Mouse (Mus musculus): ENCODE measurements around the gene Mecp2. TPM values are rescaled to one million over a fixed set of nuclear protein-coding genes. Genes with fewer than 3 reads are reported as not detected.
"Not testable (repeated sequence)": the region's sequence is repeated elsewhere in the genome, so short reads cannot be mapped to it uniquely, and the experiment has no call there.

The Mecp2 gene
- polyA plus RNA-seq (2014; fragmentation: Nextera tagmentation; extraction: Ambion mirVana): 10.5 and 11.8 TPM in 2 replicates

GRCm38 (mm10) chrX:74135263-74135662 lies at the start of gene Mecp2:
Gene Mecp2 (minus strand): TSS chrX:74135363.
- H3K4me1 ChIP-seq (replicated peaks; ENCODE audit: control insufficient read depth, insufficient read depth, low read length); H3K9me3 ChIP-seq (ENCODE audit: control insufficient read depth, low read length); ATAC-seq (replicated peaks; ENCODE audit: low FRiP score); H3K27ac ChIP-seq (ENCODE audit: low read depth, low read length); H3K27me3 ChIP-seq (replicated peaks; ENCODE audit: control insufficient read depth, insufficient read depth, low read length); DNase-seq (ENCODE audit: low spot score); H3K36me3 ChIP-seq (ENCODE audit: control insufficient read depth, insufficient read depth, low read length); H3K9ac ChIP-seq (ENCODE audit: low read depth, low read length); H3K4me2 ChIP-seq; H3K4me3 ChIP-seq (ENCODE audit: low read depth, low read length): not testable (repeated sequence)
- 33% methylated on average over 1 of the region's 1 CpGs for WGBS

GRCm38 (mm10) chrX:74176959-74177358 lies 41.8 kb upstream of the Mecp2 start, which contains the start of gene Tktl1:
Gene Tktl1 (plus strand): TSS chrX:74177259.
- Histone ChIP-seq H3K4me1 (replicated peaks; ENCODE audit: control insufficient read depth, insufficient read depth, low read length) (no peaks in the 10 kb centered on the region), H3K9ac (ENCODE audit: low read depth, low read length) (no peak within 1 kb of the TSS), H3K9me3 (ENCODE audit: control insufficient read depth, low read length) (no peaks in the 10 kb centered on the region), H3K4me3 (ENCODE audit: low read depth, low read length) (no peak within 1 kb of the TSS), H3K4me2 (no peak within 1 kb of the TSS), H3K27ac (ENCODE audit: low read depth, low read length) (no peak within 1 kb of the TSS), H3K27me3 (replicated peaks; ENCODE audit: control insufficient read depth, insufficient read depth, low read length) (no peaks in the 10 kb centered on the region), H3K36me3 (ENCODE audit: control insufficient read depth, insufficient read depth, low read length) (no peaks in the 10 kb centered on the region)
- DNase-seq (ENCODE audit: low spot score) (no peak), ATAC-seq (replicated peaks; ENCODE audit: low FRiP score) (no peak)
- WGBS: 85% methylated on average over 17 of the region's 17 CpGs

GRCm38 (mm10) chrX:74167738-74168137 lies 32.6 kb upstream of the Mecp2 start, which contains the start of gene Tex28:
Gene Tex28 (minus strand): TSS chrX:74167838.
- no peak within 1 kb of the TSS for H3K9ac ChIP-seq (ENCODE audit: low read depth, low read length)
- H3K9me3 ChIP-seq (ENCODE audit: control insufficient read depth, low read length): no peaks in the 10 kb centered on the region
- no peak within 1 kb of the TSS for H3K4me3 ChIP-seq (ENCODE audit: low read depth, low read length)
- H3K36me3 ChIP-seq (ENCODE audit: control insufficient read depth, insufficient read depth, low read length): no peaks in the 10 kb centered on the region
- H3K27ac ChIP-seq (ENCODE audit: low read depth, low read length): no peak within 1 kb of the TSS
- ATAC-seq (replicated peaks; ENCODE audit: low FRiP score) (no peak), DNase-seq (ENCODE audit: low spot score) (no peak)
- WGBS: 81% methylated on average over 1 of the region's 1 CpGs
- H3K4me2 ChIP-seq: no peak within 1 kb of the TSS
- H3K4me1 ChIP-seq (replicated peaks; ENCODE audit: control insufficient read depth, insufficient read depth, low read length): no peaks in the 10 kb centered on the region
- no peaks in the 10 kb centered on the region for H3K27me3 ChIP-seq (replicated peaks; ENCODE audit: control insufficient read depth, insufficient read depth, low read length)

- H3K27me3 ChIP-seq (replicated peaks; ENCODE audit: control insufficient read depth, insufficient read depth, low read length): peaks cover 10% of the 10 kb centered on the region
- ATAC-seq (replicated peaks; ENCODE audit: low FRiP score): no peak
- H3K9ac ChIP-seq (ENCODE audit: low read depth, low read length): no peak within 1 kb of the TSS
- no peak within 1 kb of the TSS for H3K27ac ChIP-seq (ENCODE audit: low read depth, low read length)
- H3K4me2 ChIP-seq: no peak within 1 kb of the TSS
- no peak for DNase-seq (ENCODE audit: low spot score)
- no peaks in the 10 kb centered on the region for H3K9me3 ChIP-seq (ENCODE audit: control insufficient read depth, low read length)
- H3K4me3 ChIP-seq (ENCODE audit: low read depth, low read length): no peak within 1 kb of the TSS
- H3K36me3 ChIP-seq (ENCODE audit: control insufficient read depth, insufficient read depth, low read length): no peaks in the 10 kb centered on the region
- no peaks in the 10 kb centered on the region for H3K4me1 ChIP-seq (replicated peaks; ENCODE audit: control insufficient read depth, insufficient read depth, low read length)
Measured at GRCm38 (mm10) chrX:74127164-74127563, 8.0 kb downstream of the Mecp2 start, which contains the start of gene Opn1mw. Gene Opn1mw (plus strand): TSS chrX:74127464.

GRCm38 (mm10) chrX:74124975-74125374 lies 10.2 kb downstream of the Mecp2 start:
- 34% methylated on average over 2 of the region's 2 CpGs for WGBS
- Histone ChIP-seq H3K27ac (ENCODE audit: low read depth, low read length) (no peak overlapping the region), H3K9ac (ENCODE audit: low read depth, low read length) (no peak overlapping the region), H3K4me3 (ENCODE audit: low read depth, low read length) (no peak overlapping the region), H3K36me3 (ENCODE audit: control insufficient read depth, insufficient read depth, low read length) (no peaks in the 10 kb centered on the region), H3K9me3 (ENCODE audit: control insufficient read depth, low read length) (no peaks in the 10 kb centered on the region), H3K4me2 (no peak overlapping the region), H3K27me3 (replicated peaks; ENCODE audit: control insufficient read depth, insufficient read depth, low read length) (peaks cover 6% of the 10 kb centered on the region), H3K4me1 (replicated peaks; ENCODE audit: control insufficient read depth, insufficient read depth, low read length) (no peaks in the 10 kb centered on the region)
- DNase-seq (ENCODE audit: low spot score): no peak
- no peak for ATAC-seq (replicated peaks; ENCODE audit: low FRiP score)

GRCm38 (mm10) chrX:74115511-74115910 lies 19.7 kb downstream of the Mecp2 start:
- Histone ChIP-seq H3K4me1 (replicated peaks; ENCODE audit: control insufficient read depth, insufficient read depth, low read length) (no peaks in the 10 kb centered on the region), H3K4me2 (peak overlapping the region; percentile 27), H3K9me3 (ENCODE audit: control insufficient read depth, low read length) (no peaks in the 10 kb centered on the region), H3K27ac (ENCODE audit: low read depth, low read length) (no peak overlapping the region), H3K9ac (ENCODE audit: low read depth, low read length) (no peak overlapping the region), H3K4me3 (ENCODE audit: low read depth, low read length) (peak overlapping the region; percentile 28; the same call in 1 of the 2 replicates), H3K36me3 (ENCODE audit: control insufficient read depth, insufficient read depth, low read length) (no peaks in the 10 kb centered on the region), H3K27me3 (replicated peaks; ENCODE audit: control insufficient read depth, insufficient read depth, low read length) (peaks cover 6% of the 10 kb centered on the region; the same call in 1 of the 2 replicates)
- 17% methylated on average over 10 of the region's 10 CpGs for WGBS
- ATAC-seq (replicated peaks; ENCODE audit: low FRiP score) (peak; percentile 77), DNase-seq (ENCODE audit: low spot score) (peak; percentile 42)

GRCm38 (mm10) chrX:74114036-74114435 lies 21.1 kb downstream of the Mecp2 start:
- Histone ChIP-seq H3K27ac (ENCODE audit: low read depth, low read length) (no peak overlapping the region), H3K27me3 (replicated peaks; ENCODE audit: control insufficient read depth, insufficient read depth, low read length) (peaks cover 3% of the 10 kb centered on the region; the same call in 1 of the 2 replicates), H3K4me2 (no peak overlapping the region), H3K9ac (ENCODE audit: low read depth, low read length) (no peak overlapping the region), H3K36me3 (ENCODE audit: control insufficient read depth, insufficient read depth, low read length) (no peaks in the 10 kb centered on the region), H3K4me3 (ENCODE audit: low read depth, low read length) (no peak overlapping the region), H3K9me3 (ENCODE audit: control insufficient read depth, low read length) (no peaks in the 10 kb centered on the region), H3K4me1 (replicated peaks; ENCODE audit: control insufficient read depth, insufficient read depth, low read length) (no peaks in the 10 kb centered on the region)
- DNase-seq (ENCODE audit: low spot score) (no peak), ATAC-seq (replicated peaks; ENCODE audit: low FRiP score) (no peak)

GRCm38 (mm10) chrX:74108747-74109146 lies 26.4 kb downstream of the Mecp2 start:
- 41% methylated on average over 3 of the region's 3 CpGs for WGBS

GRCm38 (mm10) chrX:74105916-74106315 lies 29.2 kb downstream of the Mecp2 start:
- Histone ChIP-seq H3K4me1 (replicated peaks; ENCODE audit: control insufficient read depth, insufficient read depth, low read length) (no peaks in the 10 kb centered on the region), H3K9ac (ENCODE audit: low read depth, low read length) (no peak overlapping the region), H3K4me2 (no peak overlapping the region), H3K27me3 (replicated peaks; ENCODE audit: control insufficient read depth, insufficient read depth, low read length) (peaks cover 2% of the 10 kb centered on the region; the same call in 1 of the 2 replicates), H3K36me3 (ENCODE audit: control insufficient read depth, insufficient read depth, low read length) (no peaks in the 10 kb centered on the region), H3K27ac (ENCODE audit: low read depth, low read length) (no peak overlapping the region), H3K4me3 (ENCODE audit: low read depth, low read length) (no peak overlapping the region), H3K9me3 (ENCODE audit: control insufficient read depth, low read length) (no peaks in the 10 kb centered on the region)
- ATAC-seq (replicated peaks; ENCODE audit: low FRiP score) (no peak), DNase-seq (ENCODE audit: low spot score) (no peak)
- 40% methylated on average over 2 of the region's 2 CpGs for WGBS

More at GRCm38 (mm10) chrX:74108747-74109146, 26.4 kb downstream of the Mecp2 start:
- no peak overlapping the region for H3K27ac ChIP-seq (ENCODE audit: low read depth, low read length)
- no peak overlapping the region for H3K9ac ChIP-seq (ENCODE audit: low read depth, low read length)
- H3K36me3 ChIP-seq (ENCODE audit: control insufficient read depth, insufficient read depth, low read length): no peaks in the 10 kb centered on the region
- H3K27me3 ChIP-seq (replicated peaks; ENCODE audit: control insufficient read depth, insufficient read depth, low read length): peaks cover 2% of the 10 kb centered on the region
- H3K4me3 ChIP-seq (ENCODE audit: low read depth, low read length): no peak overlapping the region
- H3K4me2 ChIP-seq: no peak overlapping the region
- H3K4me1 ChIP-seq (replicated peaks; ENCODE audit: control insufficient read depth, insufficient read depth, low read length): no peaks in the 10 kb centered on the region
- H3K9me3 ChIP-seq (ENCODE audit: control insufficient read depth, low read length): no peaks in the 10 kb centered on the region
- DNase-seq (ENCODE audit: low spot score) (no peak), ATAC-seq (replicated peaks; ENCODE audit: low FRiP score) (no peak)

All from liver, embryonic 11.5 days (tissue).